Mouse (Mus musculus): ENCODE data around the gene Tcf25. TPM values are rescaled to one million over a fixed set of nuclear protein-coding genes. Genes with fewer than 3 reads are reported as not detected.

The Tcf25 gene
- total RNA-seq, 2 experiments from 2014 or later, result 586 to 610 TPM

DNA sequence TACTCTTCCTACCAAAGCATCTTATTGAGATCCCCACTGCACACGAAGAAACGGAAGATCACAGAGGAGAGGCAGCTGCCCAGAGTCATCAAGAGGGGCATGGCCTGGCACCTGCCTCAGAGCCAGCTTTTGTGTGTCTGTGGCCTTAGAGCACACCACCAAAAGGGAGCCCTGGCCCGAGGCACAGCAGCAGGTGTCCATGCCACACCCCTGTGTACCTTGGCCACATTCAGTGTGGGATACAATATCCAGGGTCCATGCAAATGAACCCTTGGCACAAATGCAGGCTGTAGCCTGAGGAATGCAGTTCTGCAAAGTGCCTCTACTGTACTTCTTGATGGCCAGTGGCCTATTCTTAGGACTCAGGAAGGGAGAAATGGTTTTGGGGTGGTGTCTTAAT, 36.1 kb upstream of the Tcf25 start:
- no peak for TF ChIP-seq CTCF (IDR thresholded peaks at IDR 0.05)
- Histone ChIP-seq H3K4me3 (no peak overlapping the region), H3K27ac (no peak overlapping the region)
- no peak for DNase-seq (ENCODE audit: extremely low spot score in 1 of 2, low spot score in 2 of 2)
- intact Hi-C loops (cut with DNase I), result no loop called here

- peak; percentile 22 for TF ChIP-seq CTCF (IDR thresholded peaks at IDR 0.05)
- Histone ChIP-seq H3K4me3 (no peak overlapping the region), H3K27ac (no peak overlapping the region)
- intact Hi-C loops (cut with DNase I), result no loop called here
- DNase-seq (ENCODE audit: extremely low spot score in 1 of 2, low spot score in 2 of 2), result no peak
Measured at GRCm38 (mm10) chr8:123340071-123340470, 33.5 kb upstream of the Tcf25 start.

- no peak overlapping the region for H3K4me3 ChIP-seq
- H3K27ac ChIP-seq, result no peak overlapping the region
- DNase-seq (ENCODE audit: extremely low spot score in 1 of 2, low spot score in 2 of 2), result no peak
- TF ChIP-seq CTCF (IDR thresholded peaks at IDR 0.05), result no peak
- intact Hi-C loops (cut with DNase I), result no loop called here
Measured at GRCm38 (mm10) chr8:123341040-123342015, 32.2 kb upstream of the Tcf25 start.

- no peak for TF ChIP-seq CTCF (IDR thresholded peaks at IDR 0.05)
- DNase-seq (ENCODE audit: extremely low spot score in 1 of 2, low spot score in 2 of 2), result no peak
- intact Hi-C loops (cut with DNase I), result no loop called here
- H3K4me3 ChIP-seq, result no peak overlapping the region
- no peak overlapping the region for H3K27ac ChIP-seq
Measured at GRCm38 (mm10) chr8:123342253-123342652, 31.3 kb upstream of the Tcf25 start.

DNA sequence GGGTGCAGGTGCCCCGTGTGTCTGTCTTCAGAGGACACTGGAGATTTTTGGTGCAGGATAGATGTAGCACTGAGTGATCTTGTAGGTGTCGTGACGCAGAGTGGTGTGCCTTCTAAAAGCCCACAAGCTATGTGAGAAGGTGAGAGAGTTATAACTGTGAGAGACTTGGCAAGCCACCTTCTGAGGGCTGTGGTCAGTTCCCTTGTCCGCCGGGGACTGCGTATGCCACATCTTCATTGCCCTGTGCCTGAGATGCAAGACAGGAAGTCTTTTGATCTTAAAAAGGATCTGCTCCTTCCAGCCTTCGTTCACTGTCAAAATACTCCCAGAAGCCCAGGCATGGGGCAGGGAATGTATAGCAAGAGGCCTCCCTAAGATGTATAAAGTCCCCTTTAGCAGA, 30.6 kb upstream of the Tcf25 start:
- no peak overlapping the region for H3K27ac ChIP-seq
- TF ChIP-seq CTCF (IDR thresholded peaks at IDR 0.05), result no peak

DNA sequence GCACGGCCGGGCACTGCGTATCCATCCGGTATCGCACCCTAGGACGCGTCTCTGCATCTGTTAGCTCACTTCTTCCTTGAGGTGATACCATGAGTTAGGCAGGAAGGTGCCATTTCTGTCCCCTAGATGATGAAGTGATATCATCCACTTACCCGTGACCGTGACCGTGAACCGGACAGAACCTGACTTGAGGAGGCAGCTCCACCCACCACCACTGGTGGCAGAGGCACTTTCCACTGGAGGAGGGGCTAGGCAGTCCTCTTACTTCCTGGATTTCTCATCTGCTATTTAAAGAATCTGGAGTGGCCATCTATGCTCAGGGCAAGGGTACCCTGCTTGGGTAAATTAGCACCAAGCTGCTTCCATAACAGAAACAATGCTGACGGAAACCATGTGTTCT, 30.1 kb upstream of the Tcf25 start:
- no peak overlapping the region for H3K27ac ChIP-seq
- intact Hi-C loops (cut with DNase I), result no loop called here
- DNase-seq (ENCODE audit: extremely low spot score in 1 of 2, low spot score in 2 of 2), result no peak
- TF ChIP-seq CTCF (IDR thresholded peaks at IDR 0.05), result no peak
- H3K4me3 ChIP-seq, result no peak overlapping the region

More for the DNA sequence above, 30.6 kb upstream of the Tcf25 start:
- DNase-seq (ENCODE audit: extremely low spot score in 1 of 2, low spot score in 2 of 2), result no peak
- intact Hi-C loops (cut with DNase I), result no loop called here
- no peak overlapping the region for H3K4me3 ChIP-seq

DNA sequence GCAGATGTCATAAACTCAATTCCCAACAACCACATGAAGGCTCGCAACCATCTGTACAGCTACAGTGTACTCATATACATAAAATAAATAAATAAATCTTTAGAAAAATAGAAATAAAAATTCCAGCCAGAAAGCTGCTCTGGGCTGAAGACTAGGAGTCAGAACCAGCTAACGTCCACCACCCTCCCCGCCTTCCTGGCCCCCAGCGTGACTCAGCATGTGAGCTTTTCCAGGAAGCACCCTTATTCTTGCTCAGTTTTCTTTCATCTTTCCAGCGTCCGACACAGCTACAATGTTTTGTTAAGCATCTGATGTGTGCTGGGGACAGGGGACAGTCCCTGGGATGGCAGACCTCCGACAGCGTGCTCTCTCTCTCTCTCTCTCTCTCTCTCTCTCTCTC, 28.4 kb upstream of the Tcf25 start:
- no peak for DNase-seq (ENCODE audit: extremely low spot score in 1 of 2, low spot score in 2 of 2)
- Histone ChIP-seq H3K27ac (no peak overlapping the region), H3K4me3 (no peak overlapping the region)
- TF ChIP-seq CTCF (IDR thresholded peaks at IDR 0.05), result no peak
- intact Hi-C loops (cut with DNase I), result no loop called here

DNA sequence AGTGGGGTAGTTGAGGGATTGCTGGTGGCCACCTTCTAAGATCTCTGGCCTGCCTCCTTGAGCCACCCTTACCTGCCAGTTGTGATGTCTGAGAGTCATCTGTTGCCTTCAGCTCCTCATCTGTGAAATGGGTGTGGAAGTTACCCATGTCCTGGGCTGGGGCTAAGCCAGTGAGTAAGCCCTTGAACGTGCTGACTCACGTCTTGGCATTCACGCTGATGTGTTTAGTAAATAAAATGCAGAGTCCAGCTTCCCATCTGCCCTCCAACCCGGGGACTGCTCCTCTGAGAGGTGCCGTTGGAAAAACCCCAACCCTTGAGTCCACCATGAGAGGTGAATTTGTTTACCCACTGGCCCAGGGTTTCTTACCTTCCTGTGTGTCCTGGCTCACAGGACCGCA, 27.7 kb upstream of the Tcf25 start:
- intact Hi-C loops (cut with DNase I), result no loop called here
- no peak overlapping the region for H3K27ac ChIP-seq
- no peak overlapping the region for H3K4me3 ChIP-seq
- no peak for TF ChIP-seq CTCF (IDR thresholded peaks at IDR 0.05)
- no peak for DNase-seq (ENCODE audit: extremely low spot score in 1 of 2, low spot score in 2 of 2)

DNA sequence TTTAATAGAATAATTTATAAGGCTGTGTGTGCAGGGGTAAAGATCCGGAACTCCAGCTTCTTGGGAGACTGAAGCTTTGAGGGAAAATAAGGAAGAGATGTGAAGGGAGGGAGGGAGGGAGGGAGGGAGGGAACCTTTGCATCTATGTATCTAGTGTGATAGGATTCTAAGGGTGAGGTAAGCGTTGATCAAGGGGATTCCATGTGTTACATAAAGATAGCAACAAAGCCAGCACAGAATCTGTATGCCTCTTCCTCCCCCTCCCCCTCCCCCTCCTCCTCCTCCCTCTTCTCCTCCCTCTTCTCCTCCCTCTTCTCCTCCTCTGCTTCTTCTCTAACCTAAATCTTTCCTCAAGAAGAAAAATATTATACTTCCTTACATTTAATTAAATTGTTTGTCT, 26.3 kb upstream of the Tcf25 start:
- TF ChIP-seq CTCF (IDR thresholded peaks at IDR 0.05), result no peak
- Histone ChIP-seq H3K27ac (no peak overlapping the region), H3K4me3 (no peak overlapping the region)
- intact Hi-C loops (cut with DNase I), result no loop called here
- no peak for DNase-seq (ENCODE audit: extremely low spot score in 1 of 2, low spot score in 2 of 2)

GRCm38 (mm10) chr8:123348237-123348843, 25.2 kb upstream of the Tcf25 start:
- DNase-seq (ENCODE audit: extremely low spot score in 1 of 2, low spot score in 2 of 2), result no peak
- Histone ChIP-seq H3K4me3 (no peak overlapping the region), H3K27ac (no peak overlapping the region)
- intact Hi-C loops (cut with DNase I), result no loop called here
- no peak for TF ChIP-seq CTCF (IDR thresholded peaks at IDR 0.05)

- H3K27ac ChIP-seq, result no peak overlapping the region
- no peak for TF ChIP-seq CTCF (IDR thresholded peaks at IDR 0.05)
- intact Hi-C loops (cut with DNase I), result no loop called here
- no peak for DNase-seq (ENCODE audit: extremely low spot score in 1 of 2, low spot score in 2 of 2)
- H3K4me3 ChIP-seq, result no peak overlapping the region
Measured at GRCm38 (mm10) chr8:123349073-123349472, 24.5 kb upstream of the Tcf25 start.

DNA sequence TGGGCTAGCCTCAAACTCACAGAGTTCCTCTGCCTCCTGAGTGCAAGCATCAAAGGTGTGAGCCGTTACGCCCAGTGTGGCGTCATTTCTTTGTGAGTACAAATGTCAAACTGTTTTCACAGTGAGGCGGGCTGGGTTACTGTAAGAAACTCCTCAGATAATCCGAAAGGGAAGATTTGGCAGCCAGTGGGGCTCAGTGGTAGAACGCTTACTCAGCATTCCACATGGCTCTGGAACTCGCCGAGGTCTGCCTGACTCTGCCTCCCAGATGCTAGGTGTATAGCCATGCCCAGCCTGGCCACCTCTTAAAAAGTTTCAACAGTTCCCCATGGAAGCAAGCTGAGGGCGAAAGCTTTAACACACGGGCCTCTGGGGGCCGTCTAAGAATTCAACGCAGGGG, 21.4 kb upstream of the Tcf25 start:
- no peak for TF ChIP-seq CTCF (IDR thresholded peaks at IDR 0.05)
- intact Hi-C loops (cut with DNase I), result loop anchor here (2.0 kb wide), 1 partner anchor 33 kb away; the partner anchor contains the start of gene Fanca
- H3K4me3 ChIP-seq, result no peak overlapping the region
- no peak overlapping the region for H3K27ac ChIP-seq
- DNase-seq (ENCODE audit: extremely low spot score in 1 of 2, low spot score in 2 of 2), result no peak
